Mouse (Mus musculus): ENCODE results near the gene Npepl1.

- TF ChIP-seq POLR2A (IDR thresholded peaks at IDR 0.05; ENCODE audit: control insufficient read depth, low read depth, low read length) (no peak), CTCF (IDR thresholded peaks at IDR 0.05; ENCODE audit: control insufficient read depth, insufficient read depth, insufficient replicate concordance, low read depth, low read length) (no peak)
These were observed 48.9 kb downstream of the Npepl1 start for GRCm38 (mm10) chr2:174159035-174159434.

Data from testis, adult 2 months (tissue).